Mouse (Mus musculus) testis, adult 2 months (tissue): ENCODE results near the gene Pgam2. TPM values are rescaled to one million over a fixed set of nuclear protein-coding genes. Genes with fewer than 3 reads are reported as not detected.

ENCODE experiments used
- H3K27ac ChIP-seq: fragments of 200-500 bp; 2 replicates; pipeline ENCODE4 v1.5.1; 2012; ENCODE audit warnings: low read depth, low read length; ENCODE audit not compliant: control insufficient read depth, insufficient read depth
- H3K27me3 ChIP-seq: fragments of 200-500 bp; 2 replicates; pipeline ENCODE4 v1.6.1; 2012; ENCODE audit warnings: mild to moderate bottlenecking, low read length, moderate library complexity; ENCODE audit not compliant: control insufficient read depth, insufficient read depth
- H3K36me3 ChIP-seq: fragments of 200-500 bp; 2 replicates; pipeline ENCODE4 v1.6.1; 2012; ENCODE audit warnings: mild to moderate bottlenecking, low read length; ENCODE audit not compliant: control insufficient read depth, insufficient read depth
- H3K4me1 ChIP-seq: fragments of 200-500 bp; 2 replicates; pipeline ENCODE4 v1.6.1; 2012; ENCODE audit warnings: low read length; ENCODE audit not compliant: control insufficient read depth, insufficient read depth
- H3K4me3 ChIP-seq: fragments of 200-500 bp; 2 replicates; pipeline ENCODE4 v1.5.1; 2012; ENCODE audit warnings: low read depth, mild to moderate bottlenecking, low read length, moderate library complexity, mixed read lengths; ENCODE audit not compliant: control insufficient read depth
- CTCF ChIP-seq: fragments of 200-500 bp; IDR thresholded peaks from 2 replicates; pipeline ENCODE4 v1.5.1; 2012; ENCODE audit warnings: low read depth, mild to moderate bottlenecking, inconsistent platforms, low read length, moderate library complexity; ENCODE audit not compliant: control insufficient read depth, insufficient read depth, insufficient replicate concordance
- POLR2A ChIP-seq: fragments of 200-500 bp; IDR thresholded peaks from 2 replicates; pipeline ENCODE4 v1.6.1; 2012; ENCODE audit warnings: low read depth, mild to moderate bottlenecking, inconsistent platforms, low read length, moderate library complexity; ENCODE audit not compliant: control insufficient read depth
- polyA plus RNA-seq: library from polyadenylated mRNA; depleted of rRNA; stranded (reverse); fragments of >200 nt; gene quantifications from 2 replicates; pipeline ENCODE4 v1.2.3, GENCODE M21; 2012; rRNA removed

The Pgam2 gene
- polyA plus RNA-seq, 1 experiment: 1,767 TPM

GRCm38 (mm10) chr11:5762633-5762982 lies 40.9 kb downstream of the Pgam2 start:
- H3K4me1 ChIP-seq: peaks cover 2% of the 10 kb centered on the region; the same call in 1 of the 2 replicates
- peaks cover 1% of the 10 kb centered on the region; the same call in 1 of the 2 replicates for H3K36me3 ChIP-seq
- no peak overlapping the region for H3K27ac ChIP-seq
- no peaks in the 10 kb centered on the region for H3K27me3 ChIP-seq
- TF ChIP-seq POLR2A (no peak), CTCF (no peak)
- H3K4me3 ChIP-seq: peak overlapping the region; percentile 92

DNA sequence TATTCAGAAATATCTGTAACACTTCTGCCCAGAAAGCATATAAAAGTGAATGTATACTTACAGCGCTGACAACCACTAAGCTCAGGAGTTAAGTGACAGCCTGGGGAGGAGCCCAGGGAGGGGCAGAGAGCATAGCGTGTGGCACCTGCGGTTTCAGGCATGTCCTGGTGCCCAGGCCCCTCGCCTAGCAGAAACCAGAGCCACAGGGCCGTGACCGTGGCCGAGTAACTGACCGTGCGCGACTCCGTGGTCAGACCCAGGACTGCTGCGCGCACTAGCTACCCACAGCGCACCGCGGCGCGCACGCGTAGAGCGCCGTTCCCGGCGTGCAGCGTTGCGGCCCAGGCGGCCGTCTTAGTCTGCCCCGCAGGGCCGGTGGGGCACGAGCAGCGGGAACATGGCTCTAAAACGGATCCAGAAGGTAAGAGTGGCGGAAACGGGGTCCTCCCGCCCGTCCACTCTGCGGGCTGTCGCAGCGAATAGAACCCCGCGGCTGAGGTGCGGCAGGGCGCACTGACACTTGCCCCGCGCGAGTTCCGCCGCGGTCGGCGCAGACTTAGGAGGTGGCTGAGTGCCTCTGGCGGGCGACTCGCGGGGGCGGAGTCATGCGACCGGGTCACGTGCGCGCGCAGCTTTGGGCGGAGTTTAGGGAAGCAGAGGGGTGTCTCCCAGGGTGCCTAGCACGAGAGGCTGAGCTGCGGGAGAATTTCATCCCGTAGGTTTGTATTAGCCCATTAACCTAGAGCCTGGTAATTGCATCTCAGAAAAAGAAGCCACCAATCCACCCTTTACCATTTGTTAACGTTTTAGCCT lies 41.5 kb downstream of the Pgam2 start, which contains the start of gene Urgcp:
TSS of gene Urgcp (minus strand) at position 557 of the 813 bp plus-strand sequence.
- peaks cover 2% of the 10 kb centered on the region; the same call in 1 of the 2 replicates for H3K4me1 ChIP-seq
- peak within 1 kb of the TSS; percentile 92 for H3K4me3 ChIP-seq
- peak within 1 kb of the TSS; percentile 97 for H3K27ac ChIP-seq
- H3K36me3 ChIP-seq: peaks cover 1% of the 10 kb centered on the region; the same call in 1 of the 2 replicates
- TF ChIP-seq POLR2A (peak; percentile 95), CTCF (no peak)
- no peaks in the 10 kb centered on the region for H3K27me3 ChIP-seq

DNA sequence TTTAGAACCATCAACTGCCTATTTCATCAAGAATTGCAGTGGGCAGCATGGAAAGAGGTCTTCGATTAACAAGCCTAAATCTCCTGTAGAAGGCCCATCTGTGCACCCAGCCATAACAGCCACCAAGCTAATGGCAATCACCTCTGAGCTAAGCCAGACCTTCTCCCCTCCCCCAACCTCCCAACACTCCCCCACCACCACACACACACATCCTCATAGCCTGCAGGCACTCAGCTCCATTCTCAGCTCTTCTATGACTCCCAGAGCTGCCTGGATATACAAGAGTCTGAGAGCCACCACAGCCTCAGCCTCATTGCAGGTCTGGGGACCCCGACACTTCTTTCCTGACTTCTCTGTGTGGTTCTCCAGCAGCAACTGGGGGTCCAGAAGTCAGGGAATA lies 49.8 kb downstream of the Pgam2 start:
- no peak for TF ChIP-seq CTCF
- no peak for TF ChIP-seq POLR2A
- H3K36me3 ChIP-seq: no peaks in the 10 kb centered on the region
- no peaks in the 10 kb centered on the region for H3K4me1 ChIP-seq
- H3K4me3 ChIP-seq: no peak overlapping the region
- H3K27ac ChIP-seq: no peak overlapping the region
- no peaks in the 10 kb centered on the region for H3K27me3 ChIP-seq

Other genes starting within 250 kb of the Pgam2 start
- 250 and 260 TPM in 2 replicates for gene Ankrd36, start 234.0 kb downstream of the Pgam2 start, polyA plus RNA-seq
- 18.4 and 26.3 TPM in 2 replicates for gene Mrps24, start 88.1 kb downstream of the Pgam2 start, polyA plus RNA-seq
- 7.6 and 8.8 TPM in 2 replicates for gene Urgcp, start 41.4 kb downstream of the Pgam2 start, polyA plus RNA-seq
- gene Dbnl, start 15.2 kb downstream of the Pgam2 start, polyA plus RNA-seq: 19.6 and 22.3 TPM in 2 replicates
- gene Polm, start 34.3 kb upstream of the Pgam2 start, polyA plus RNA-seq: 2.3 and 3.0 TPM in 2 replicates
- 5.9 and 8.6 TPM in 2 replicates for gene Aebp1, start 58.2 kb upstream of the Pgam2 start, polyA plus RNA-seq
- 88.8 and 109 TPM in 2 replicates for gene Pold2, start 74.6 kb upstream of the Pgam2 start, polyA plus RNA-seq
- 0.43 TPM in 1 of 2 replicates, not detected in the other for gene Myl7, start 95.0 kb upstream of the Pgam2 start, polyA plus RNA-seq
- 5.0 and 6.6 TPM in 2 replicates for gene Gck, start 146.3 kb upstream of the Pgam2 start, polyA plus RNA-seq
- gene Ykt6, start 152.0 kb upstream of the Pgam2 start, polyA plus RNA-seq: 31.7 and 33.7 TPM in 2 replicates